Mouse (Mus musculus) cortical plate, adult 2 months (tissue): ENCODE results near the gene Hnrnpab.

Experiments used
- CTCF ChIP-seq: fragments of 200-500 bp; IDR thresholded peaks from 2 replicates; pipeline ENCODE4 v1.5.1; 2011; ENCODE audit warnings: mild to moderate bottlenecking, control low read depth, low read length; ENCODE audit not compliant: insufficient read depth; ENCODE audit errors: extremely low read depth
- POLR2A ChIP-seq: fragments of 200-500 bp; IDR thresholded peaks from 2 replicates; pipeline ENCODE4 v1.6.1; 2011; ENCODE audit warnings: mild to moderate bottlenecking, low read length, control low read depth; ENCODE audit not compliant: insufficient read depth; ENCODE audit errors: extremely low read depth

GRCm38 (mm10) chr11:51591168-51591567, 15.5 kb downstream of the Hnrnpab start:
- TF ChIP-seq CTCF (no peak), POLR2A (no peak)
